Mouse (Mus musculus) urinary bladder, postnatal 25 days (tissue): Measurements from ENCODE around the gene Gm3285.

Experiments
- DNase-seq: peaks from one replicate; pipeline ENCODE4 v3.0.0; 2022; ENCODE audit warnings: low spot score

The Gm3285 gene

GRCm38 (mm10) chr10:77900903-77901818 is 39.4 kb downstream of the Gm3285 start:
- DNase-seq, result no peak

- DNase-seq, result peak; percentile 9
Measured at GRCm38 (mm10) chr10:77901871-77902210, 40.1 kb downstream of the Gm3285 start.

- DNase-seq, result peak; percentile 47
Measured at GRCm38 (mm10) chr10:77902211-77902893, 40.6 kb downstream of the Gm3285 start, which contains the start of gene Lrrc3. Gene Lrrc3, minus strand, starts transcription at chr10:77902536.

- peak; percentile 32 for DNase-seq
Measured at GRCm38 (mm10) chr10:77902894-77903715, 41.3 kb downstream of the Gm3285 start.
